ENCODE assay signal across 29 mouse cellular contexts in the genomic region with DNA sequence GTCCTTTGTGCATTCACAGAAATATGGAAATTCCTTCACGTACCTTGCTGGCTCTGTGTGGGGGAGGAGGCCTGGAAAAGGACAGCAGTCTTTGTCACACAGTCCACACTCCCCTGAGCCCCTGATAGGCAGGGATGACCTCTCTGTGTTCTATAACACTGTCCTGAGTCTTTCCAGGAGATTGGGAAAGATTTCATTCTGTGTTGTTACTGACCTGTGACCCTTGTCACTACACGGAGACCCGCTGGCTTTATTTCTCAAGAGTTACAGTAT.
DNase-seq lines count a peak whose midpoint lies in the region; ATAC-seq and TF ChIP-seq lines count a peak whose summit lies in the region.
"Had no signal": no experiment of that assay in that cellular context is flagged by ENCODE, and none has a peak within 500 bp of the region (broad histone marks: within the 10 kb centered on the region; RNA-seq: fewer than 3 reads in every experiment).

No protein-coding gene starts in this region.

- H3K4me2 ChIP-seq in hindbrain, embryonic 14.5 days (replicated peaks) = no peak overlapping the region
- H3K4me2 ChIP-seq in embryonic facial prominence, embryonic 14.5 days (ENCODE audit: low read depth, low read length) = no peak overlapping the region
- no peak overlapping the region for H3K4me2 ChIP-seq in midbrain, postnatal 0 days (ENCODE audit: low read depth, low read length, poor library complexity, severe bottlenecking)
- no peak overlapping the region for H3K4me2 ChIP-seq in neural tube, embryonic 15.5 days
- H3K4me2 ChIP-seq: forebrain, embryonic 15.5 days; heart, embryonic 13.5 days; intestine, embryonic 15.5 days; liver, embryonic 15.5 days; lung, embryonic 15.5 days; midbrain, embryonic 12.5 days; neural tube, embryonic 12.5 days had no signal

- no peak for DNase-seq in hindbrain, embryonic 14.5 days (ENCODE audit: low spot score)
- no peak for DNase-seq in hindbrain, embryonic 10.5 days (ENCODE audit: low spot score)
- peak; percentile 17 for DNase-seq in Muller cell, postnatal 12 days (ENCODE audit: inconsistent ontology term)
- DNase-seq in embryonic facial prominence, embryonic 14.5 days (ENCODE audit: low spot score) = no peak
- DNase-seq in midbrain, postnatal 0 days (ENCODE audit: low spot score) = no peak
- DNase-seq: adrenal gland, postnatal 25 days; cerebellum, adult 11-12 months; cerebellum, adult 9-11 months; embryo, embryonic 11 days; gastrocnemius, postnatal 25 days; heart, adult 18-20 months; heart, postnatal 10 days; kidney, adult 8-10 months; kidney, postnatal 4 days; layer of hippocampus, adult 9-11 months; liver; thymus, postnatal 4 days had no signal

- no peaks in the 10 kb centered on the region for H3K4me1 ChIP-seq in hindbrain, embryonic 14.5 days (replicated peaks; ENCODE audit: control insufficient read depth, insufficient read depth, low read length)
- no peaks in the 10 kb centered on the region for H3K4me1 ChIP-seq in hindbrain, embryonic 10.5 days (replicated peaks)
- no peaks in the 10 kb centered on the region for H3K4me1 ChIP-seq in embryonic facial prominence, embryonic 14.5 days (ENCODE audit: control insufficient read depth, insufficient read depth, low read length)
- H3K4me1 ChIP-seq in midbrain, postnatal 0 days (ENCODE audit: insufficient read depth, low read length) = no peaks in the 10 kb centered on the region
- 0 out of 2 replicates have a peak, but pooled peaks cover 4% of the 10 kb centered on the region for H3K4me1 ChIP-seq in neural tube, embryonic 15.5 days
- H3K4me1 ChIP-seq: forebrain, embryonic 15.5 days; intestine, embryonic 15.5 days; liver, embryonic 15.5 days; midbrain, embryonic 12.5 days; neural tube, embryonic 12.5 days had no signal

- H3K27ac ChIP-seq in hindbrain, embryonic 14.5 days = peak overlapping the region; percentile 3; the same call in 1 of the 2 replicates
- H3K27ac ChIP-seq in hindbrain, embryonic 10.5 days = no peak overlapping the region
- no peak overlapping the region for H3K27ac ChIP-seq in embryonic facial prominence, embryonic 14.5 days (replicated peaks; ENCODE audit: low read depth, low read length)
- H3K27ac ChIP-seq in midbrain, postnatal 0 days (ENCODE audit: low read depth, low read length) = no peak overlapping the region
- H3K27ac ChIP-seq in neural tube, embryonic 15.5 days (replicated peaks) = no peak overlapping the region
- H3K27ac ChIP-seq: forebrain, embryonic 15.5 days; heart, embryonic 13.5 days; intestine, embryonic 15.5 days; kidney, postnatal 0 days; liver, embryonic 15.5 days; lung, embryonic 15.5 days; midbrain, embryonic 12.5 days; neural tube, embryonic 12.5 days had no signal

- no peak overlapping the region for H3K4me3 ChIP-seq in hindbrain, embryonic 14.5 days (replicated peaks; ENCODE audit: low read length)
- H3K4me3 ChIP-seq in hindbrain, embryonic 10.5 days = no peak overlapping the region
- no peak overlapping the region for H3K4me3 ChIP-seq in embryonic facial prominence, embryonic 14.5 days (ENCODE audit: low read depth, low read length)
- H3K4me3 ChIP-seq in midbrain, postnatal 0 days (ENCODE audit: low read depth, low read length) = no peak overlapping the region
- H3K4me3 ChIP-seq in neural tube, embryonic 15.5 days (replicated peaks) = no peak overlapping the region
- H3K4me3 ChIP-seq: forebrain, embryonic 15.5 days; heart, embryonic 13.5 days; intestine, embryonic 15.5 days; liver, embryonic 15.5 days; lung, embryonic 15.5 days; midbrain, embryonic 12.5 days; myocyte; neural tube, embryonic 12.5 days had no signal

- no peaks in the 10 kb centered on the region for H3K9me3 ChIP-seq in hindbrain, embryonic 14.5 days (ENCODE audit: control insufficient read depth, low read length)
- no peaks in the 10 kb centered on the region for H3K9me3 ChIP-seq in hindbrain, embryonic 10.5 days
- H3K9me3 ChIP-seq in embryonic facial prominence, embryonic 14.5 days (ENCODE audit: control insufficient read depth, low read length) = no peaks in the 10 kb centered on the region
- H3K9me3 ChIP-seq in midbrain, postnatal 0 days (ENCODE audit: low read length) = no peaks in the 10 kb centered on the region
- H3K9me3 ChIP-seq in neural tube, embryonic 15.5 days (replicated peaks) = no peaks in the 10 kb centered on the region
- H3K9me3 ChIP-seq: forebrain, embryonic 15.5 days; heart, embryonic 13.5 days; intestine, embryonic 15.5 days; liver, embryonic 15.5 days; lung, embryonic 15.5 days; midbrain, embryonic 12.5 days; neural tube, embryonic 12.5 days had no signal

- no peaks in the 10 kb centered on the region for H3K27me3 ChIP-seq in hindbrain, embryonic 14.5 days (ENCODE audit: control insufficient read depth, insufficient read depth, low read length)
- no peaks in the 10 kb centered on the region for H3K27me3 ChIP-seq in hindbrain, embryonic 10.5 days (ENCODE audit: insufficient read depth, poor library complexity, severe bottlenecking)
- no peaks in the 10 kb centered on the region for H3K27me3 ChIP-seq in embryonic facial prominence, embryonic 14.5 days (replicated peaks; ENCODE audit: control insufficient read depth, insufficient read depth, low read length)
- H3K27me3 ChIP-seq in midbrain, postnatal 0 days (ENCODE audit: insufficient read depth, low read length) = no peaks in the 10 kb centered on the region
- H3K27me3 ChIP-seq in neural tube, embryonic 15.5 days (replicated peaks) = no peaks in the 10 kb centered on the region
- H3K27me3 ChIP-seq: forebrain, embryonic 15.5 days; heart, embryonic 13.5 days; intestine, embryonic 15.5 days; liver, embryonic 15.5 days; lung, embryonic 15.5 days; midbrain, embryonic 12.5 days; neural tube, embryonic 12.5 days had no signal

- no peak overlapping the region for H3K9ac ChIP-seq in hindbrain, embryonic 14.5 days
- H3K9ac ChIP-seq in embryonic facial prominence, embryonic 14.5 days (ENCODE audit: low read depth, low read length) = no peak overlapping the region
- no peak overlapping the region for H3K9ac ChIP-seq in midbrain, postnatal 0 days (replicated peaks; ENCODE audit: low read length, poor library complexity, severe bottlenecking)
- H3K9ac ChIP-seq in neural tube, embryonic 15.5 days (replicated peaks) = no peak overlapping the region
- H3K9ac ChIP-seq: forebrain, embryonic 15.5 days; heart, embryonic 13.5 days; intestine, embryonic 15.5 days; liver, embryonic 15.5 days; lung, embryonic 15.5 days; midbrain, embryonic 12.5 days; neural tube, embryonic 12.5 days had no signal

- TF ChIP-seq CTCF in midbrain, postnatal 0 days (IDR thresholded peaks at IDR 0.05) = no peak

- no peak for ATAC-seq in hindbrain, embryonic 14.5 days (ENCODE audit: low FRiP score)
- 0 out of 2 replicates have a peak, but pooled peaks have one; percentile 22 for ATAC-seq in embryonic facial prominence, embryonic 14.5 days (ENCODE audit: low read depth)
- ATAC-seq in midbrain, postnatal 0 days (ENCODE audit: low FRiP score) = peak; percentile 49; the same call in 1 of the 2 replicates
- ATAC-seq in neural tube, embryonic 15.5 days (ENCODE audit: low FRiP score) = no peak
- ATAC-seq in erythroid progenitor cell, adult 5-6 weeks (replicated peaks; ENCODE audit: low FRiP score, poor library complexity, severe bottlenecking) = no peak
- ATAC-seq: CD4-positive, CD25-positive, alpha-beta regulatory T cell, adult 4 months; forebrain, embryonic 15.5 days; intestine, embryonic 15.5 days had no signal

- 68% methylated on average over 3 of the region's 3 CpGs for WGBS in hindbrain, embryonic 14.5 days
- 87% methylated on average over 3 of the region's 3 CpGs for WGBS in hindbrain, embryonic 10.5 days
- 71% methylated on average over 3 of the region's 3 CpGs for WGBS in embryonic facial prominence, embryonic 14.5 days
- WGBS in midbrain, postnatal 0 days = 54% methylated on average over 3 of the region's 3 CpGs
- 82% methylated on average over 3 of the region's 3 CpGs for WGBS in neural tube, embryonic 15.5 days

- no peaks in the 10 kb centered on the region for H3K36me3 ChIP-seq in hindbrain, embryonic 14.5 days (replicated peaks; ENCODE audit: control insufficient read depth, insufficient read depth)
- H3K36me3 ChIP-seq in hindbrain, embryonic 10.5 days = no peaks in the 10 kb centered on the region
- no peaks in the 10 kb centered on the region for H3K36me3 ChIP-seq in embryonic facial prominence, embryonic 14.5 days (ENCODE audit: control insufficient read depth, insufficient read depth, low read length)
- no peaks in the 10 kb centered on the region for H3K36me3 ChIP-seq in midbrain, postnatal 0 days (ENCODE audit: insufficient read depth, low read length)
- H3K36me3 ChIP-seq in neural tube, embryonic 15.5 days = no peaks in the 10 kb centered on the region
- H3K36me3 ChIP-seq: forebrain, embryonic 15.5 days; heart, embryonic 13.5 days; intestine, embryonic 15.5 days; liver, embryonic 15.5 days; lung, embryonic 15.5 days; midbrain, embryonic 12.5 days; neural tube, embryonic 12.5 days had no signal

Comparison
In these comparisons a context has a peak if more than half of its experiments do, and no peak if none do; other contexts are left out.
1. ATAC-seq: peak in embryonic facial prominence, embryonic 14.5 days (single experiment) and midbrain, postnatal 0 days (single experiment); none in hindbrain, embryonic 14.5 days (single experiment), neural tube, embryonic 15.5 days (single experiment) and erythroid progenitor cell, adult 5-6 weeks (single experiment).